Mouse (Mus musculus) Patski (cell line): ENCODE measurements around the gene Hoxc5. TPM values are rescaled to one million over a fixed set of nuclear protein-coding genes. Genes with fewer than 3 reads are reported as not detected.

Experiments
- ATAC-seq: fragments of 100-300 bp; one replicate; pipeline ENCODE4 v1.8.0; 2021
- CTCF ChIA-PET: fragments of 350-600 bp; sonication (Branson Sonifier 250); formaldehyde crosslinking; loops from one replicate; lab custom pipeline; 2022; ENCODE audit warnings: inconsistent platforms; lab: Charles Lee
- POLR2A ChIA-PET: fragments of 350-600 bp; sonication (Branson Sonifier 250); formaldehyde crosslinking; loops from one replicate; lab custom pipeline; 2022; ENCODE audit warnings: antibody characterized with exemption, inconsistent platforms; lab: Charles Lee
- DNase-seq: peaks from one replicate; pipeline ENCODE4 v3.0.0-alpha.2; 2011; ENCODE audit warnings: low read depth, low spot score
- H3K27me3 ChIP-seq: fragments of 371-371 bp; one replicate; pipeline ENCODE4 v1.5.1; 2021
- CTCF ChIP-seq: fragments of 100-300 bp; IDR thresholded peaks from one replicate; pipeline ENCODE4 v1.5.1; 2021
- in situ Hi-C: fragments of 300-500 bp; cut with MboI; formaldehyde crosslinking; loops from 3 replicates; pipeline ENCODE4 v1.11.1; 2018; ENCODE audit warnings: low pct_unique_long_range_greater_than_20kb, mixed read lengths
- polyA plus RNA-seq: library from polyadenylated mRNA; unstranded; gene quantifications from one replicate; pipeline ENCODE4 v1.2.3, GENCODE M21; 2021

Hoxc5 gene
- polyA plus RNA-seq, 1 experiment from 2014 or later = 0.56 TPM

DNA sequence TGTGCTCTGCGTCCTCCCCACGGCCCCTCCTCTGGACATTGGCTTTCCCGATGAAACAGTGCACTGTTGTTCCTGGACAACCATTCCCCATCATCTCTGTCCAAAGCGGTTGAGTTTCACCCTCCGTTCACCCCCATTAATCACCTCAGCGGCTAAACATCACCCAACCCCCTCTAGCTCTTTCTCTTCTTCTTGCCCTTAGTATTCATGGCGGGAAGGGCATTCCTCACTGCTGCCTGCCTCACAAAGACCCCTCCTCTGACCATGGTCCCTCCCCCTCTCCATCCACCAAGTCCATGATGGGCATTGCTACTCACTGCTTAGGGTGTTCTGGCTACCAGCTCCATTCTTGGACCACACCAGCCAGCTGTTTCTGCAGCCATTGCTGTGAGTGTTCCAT is 98.4 kb downstream of the Hoxc5 start:
- TF ChIP-seq CTCF = no peak
- in situ Hi-C loops = no loop called here
- H3K27me3 ChIP-seq = no peaks in the 10 kb centered on the region
- ChIA-PET CTCF (interaction anchor here (1.4 to 1.7 kb wide), 2 partner anchors 9 to 12 kb away, joined by 3 to 5 read pairs; no protein-coding TSS in a partner anchor), POLR2A (interaction anchor here (0.6 kb wide), 2 partner anchors 20 to 500 kb away, joined by 9 to 11 read pairs; no protein-coding TSS in a partner anchor)
- ATAC-seq = no peak
- DNase-seq = no peak

Other genes with a start within 250 kb of the Hoxc5 start
- gene Calcoco1, start 245.3 kb upstream of the Hoxc5 start, polyA plus RNA-seq = 154 TPM
- gene Hoxc13, start 46.3 kb upstream of the Hoxc5 start, polyA plus RNA-seq = 0.04 TPM
- gene Hoxc12, start 30.7 kb upstream of the Hoxc5 start, polyA plus RNA-seq = not detected
- not detected for gene Hoxc11, start 13.0 kb upstream of the Hoxc5 start, polyA plus RNA-seq
- gene Hoxc10, start 647 bp upstream of the Hoxc5 start, polyA plus RNA-seq = 4.5 TPM
- gene Hoxc9, start 9.0 kb downstream of the Hoxc5 start, polyA plus RNA-seq = 5.8 TPM
- 0.41 TPM for gene Hoxc8, start 23.2 kb downstream of the Hoxc5 start, polyA plus RNA-seq
- 1.8 TPM for gene Hoxc6, start 30.8 kb downstream of the Hoxc5 start, polyA plus RNA-seq
- 1.7 TPM for gene Hoxc4, start 51.5 kb downstream of the Hoxc5 start, polyA plus RNA-seq
- 17.4 TPM for gene Smug1, start 199.6 kb downstream of the Hoxc5 start, polyA plus RNA-seq